Mouse (Mus musculus) thymus, adult 2 months (tissue): ENCODE results near the gene Acvrl1.

ENCODE experiments used
- CTCF ChIP-seq: fragments of 200-500 bp; IDR thresholded peaks from 2 replicates; pipeline ENCODE4 v1.5.1; 2012; ENCODE audit warnings: mild to moderate bottlenecking, control low read depth, low read length, moderate library complexity, borderline replicate concordance; ENCODE audit not compliant: control insufficient read depth, poor library complexity, insufficient read depth; ENCODE audit errors: extremely low read depth
- POLR2A ChIP-seq: fragments of 200-500 bp; IDR thresholded peaks from 2 replicates; pipeline ENCODE4 v1.6.1; 2012; ENCODE audit warnings: mild to moderate bottlenecking, low read length, control low read depth, moderate library complexity; ENCODE audit not compliant: control insufficient read depth, poor library complexity, insufficient read depth; ENCODE audit errors: extremely low read depth

- TF ChIP-seq CTCF (no peak), POLR2A (no peak)
Observed at GRCm38 (mm10) chr15:101185549-101185948, 57.2 kb downstream of the Acvrl1 start.
